Mouse (Mus musculus) neural tube, embryonic 14.5 days (tissue): ENCODE results near the gene Ugt1a7c. TPM values are rescaled to one million over a fixed set of nuclear protein-coding genes. Genes with fewer than 3 reads are reported as not detected.

Source experiments
- ATAC-seq: fragments of 200-750 bp; cut with Nextera tagmentation; 2 replicates; pipeline ENCODE4 v1.8.0; 2017; ENCODE audit warnings: low read depth, mild to moderate bottlenecking, moderate TSS enrichment, moderate library complexity
- H3K27ac ChIP-seq: fragments of 300-500 bp; sonication (generic); 2 replicates; pipeline ENCODE4 v1.5.1; 2014; ENCODE audit warnings: low read depth, mild to moderate bottlenecking, control low read depth, low read length, moderate library complexity, mixed read lengths
- H3K27me3 ChIP-seq: fragments of 300-500 bp; sonication (generic); 2 replicates; pipeline ENCODE4 v1.6.1; 2014; ENCODE audit warnings: low read length; ENCODE audit not compliant: control insufficient read depth, insufficient read depth
- H3K36me3 ChIP-seq: fragments of 300-500 bp; sonication (generic); 2 replicates; pipeline ENCODE4 v1.6.1; 2014; ENCODE audit warnings: low read length, mixed read lengths; ENCODE audit not compliant: control insufficient read depth, insufficient read depth
- H3K4me1 ChIP-seq: fragments of 300-500 bp; sonication (generic); 2 replicates; pipeline ENCODE4 v1.6.1; 2014; ENCODE audit warnings: low read length; ENCODE audit not compliant: control insufficient read depth, insufficient read depth
- H3K4me2 ChIP-seq: fragments of 300-500 bp; sonication (generic); 2 replicates; pipeline ENCODE4 v1.6.1; 2014; ENCODE audit warnings: mild to moderate bottlenecking, low read depth, low read length, control low read depth
- H3K4me3 ChIP-seq: fragments of 300-500 bp; sonication (generic); 2 replicates; pipeline ENCODE4 v1.5.1; 2014; ENCODE audit warnings: low read depth, low read length, control low read depth, mixed read lengths
- H3K9ac ChIP-seq: fragments of 300-500 bp; sonication (generic); replicated peaks from 2 replicates; pipeline ENCODE4 v1.6.1; 2014; ENCODE audit warnings: low read depth, mild to moderate bottlenecking, control low read depth, low read length, mixed read lengths
- H3K9me3 ChIP-seq: fragments of 300-500 bp; sonication (generic); 2 replicates; pipeline ENCODE4 v1.6.1; 2016; ENCODE audit warnings: low read length; ENCODE audit not compliant: control insufficient read depth
- WGBS: fragments of 180-500 bp; shearing (Covaris S2); extraction: QIAGEN DNeasy Blood & Tissue Kit; methylation state at CpG from one replicate; pipeline ENCODE4 v1.1.7; 2014; 5-methylcytosine and 5-hydroxymethylcytosine counted together
- polyA plus RNA-seq: library from polyadenylated mRNA; unstranded; fragments of >200 nt; fragmentation: Nextera tagmentation; extraction: Ambion mirVana; gene quantifications from 2 replicates; pipeline ENCODE4 v1.2.1, GENCODE M21; 2014

Gene Ugt1a7c
- polyA plus RNA-seq, 1 experiment from 2014 or later, result 0.32 TPM

DNA sequence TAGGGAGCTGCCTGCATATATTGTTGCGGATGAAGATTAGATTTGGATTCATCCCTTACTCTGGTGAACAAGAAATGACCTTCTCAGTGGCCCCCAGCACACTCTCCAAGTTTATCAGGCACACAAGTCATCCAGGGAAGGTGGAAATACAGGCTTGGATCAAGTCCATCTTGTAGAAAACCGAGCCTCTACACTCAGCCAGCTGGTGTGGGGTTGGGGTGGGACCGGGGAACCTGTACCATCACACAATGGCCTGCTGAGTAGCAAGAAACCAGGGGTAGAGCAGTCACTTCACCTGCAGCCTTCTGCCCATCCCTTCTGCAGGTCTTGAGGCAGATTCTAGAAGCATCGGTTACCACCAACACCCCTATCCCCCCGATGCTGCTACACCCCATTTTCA lies 139.8 kb downstream of the Ugt1a7c start:
- Histone ChIP-seq H3K27me3 (no peaks in the 10 kb centered on the region), H3K27ac (no peak overlapping the region), H3K9ac (no peak overlapping the region), H3K4me3 (no peak overlapping the region), H3K9me3 (peaks cover 90% of the 10 kb centered on the region), H3K4me1 (no peaks in the 10 kb centered on the region), H3K36me3 (no peaks in the 10 kb centered on the region), H3K4me2 (no peak overlapping the region)
- 45% methylated on average over 5 of the region's 5 CpGs for WGBS
- no peak for ATAC-seq

DNA sequence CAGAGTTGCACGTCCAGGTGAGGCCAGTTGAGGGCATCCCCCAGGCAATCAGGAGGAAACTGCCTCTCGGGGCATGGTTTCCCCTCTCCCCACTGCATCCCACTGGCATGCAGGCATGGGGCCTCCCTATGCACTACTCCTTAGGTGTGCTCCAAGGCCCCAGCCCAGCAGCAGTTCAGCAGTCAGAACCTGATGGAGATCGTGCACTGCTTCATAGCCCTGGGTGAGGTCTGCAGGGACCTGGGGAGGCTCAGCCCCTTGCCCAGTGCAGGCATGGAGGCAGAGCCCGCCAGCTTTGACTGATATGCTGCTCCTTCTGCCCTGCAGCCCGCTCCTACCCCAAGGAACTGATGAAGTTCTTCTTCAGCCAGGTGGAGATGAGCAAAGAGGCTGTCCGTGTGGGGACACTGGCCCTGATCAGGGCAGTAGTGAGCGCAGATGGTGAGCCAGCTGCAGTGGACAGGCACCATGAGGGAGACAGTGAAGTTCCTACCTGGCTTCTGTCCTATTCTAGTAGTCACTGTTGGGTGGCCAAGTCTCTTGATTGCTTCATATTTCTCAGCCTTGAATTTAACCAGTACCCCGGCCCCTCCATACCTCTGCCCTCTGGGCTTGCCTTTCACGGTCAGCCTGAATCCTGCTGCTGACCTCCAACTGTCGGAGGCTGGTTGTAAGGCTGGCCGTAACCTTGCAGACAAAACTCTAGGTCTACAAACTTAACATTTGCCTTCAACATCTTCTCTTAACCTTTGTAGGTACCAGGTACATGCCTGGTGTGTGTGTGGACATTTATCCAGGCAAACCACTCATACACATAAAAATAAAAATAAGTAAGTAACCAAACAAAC lies 140.4 kb downstream of the Ugt1a7c start:
- Histone ChIP-seq H3K9me3 (peaks cover 90% of the 10 kb centered on the region), H3K27ac (no peak overlapping the region), H3K36me3 (no peaks in the 10 kb centered on the region), H3K27me3 (no peaks in the 10 kb centered on the region), H3K4me3 (no peak overlapping the region), H3K9ac (no peak overlapping the region), H3K4me2 (no peak overlapping the region), H3K4me1 (no peaks in the 10 kb centered on the region)
- no peak for ATAC-seq
- WGBS, result 67% methylated on average over 11 of the region's 11 CpGs

DNA sequence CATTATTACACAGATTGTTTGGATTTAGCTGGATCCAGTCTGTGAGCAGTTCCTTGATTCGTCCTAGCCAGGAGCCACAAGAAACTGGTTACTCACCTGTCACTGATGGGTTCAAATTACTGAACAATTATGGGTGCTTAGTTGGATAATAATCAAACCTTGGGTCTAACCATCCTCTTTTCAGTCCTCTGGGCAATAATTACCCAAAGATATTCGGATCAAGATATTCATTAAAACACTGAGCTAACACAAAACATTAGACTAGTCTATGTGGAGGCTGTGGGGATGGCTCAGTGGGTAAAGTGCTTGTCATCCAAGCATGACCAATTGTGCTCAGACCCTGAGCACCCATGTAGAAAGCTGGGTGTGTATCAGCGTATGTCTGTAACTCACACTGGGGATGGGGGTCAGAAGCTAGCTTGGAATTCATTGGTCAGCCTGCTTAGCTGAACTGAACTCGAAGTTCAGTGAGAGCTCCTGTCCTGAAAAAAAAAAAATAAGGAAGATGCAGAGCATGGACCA lies 141.1 kb downstream of the Ugt1a7c start:
- no peak for ATAC-seq
- WGBS, result 69% methylated on average over 4 of the region's 4 CpGs
- Histone ChIP-seq H3K9me3 (peaks cover 91% of the 10 kb centered on the region), H3K36me3 (no peaks in the 10 kb centered on the region), H3K4me1 (no peaks in the 10 kb centered on the region), H3K9ac (no peak overlapping the region), H3K27ac (no peak overlapping the region), H3K4me3 (no peak overlapping the region), H3K4me2 (no peak overlapping the region), H3K27me3 (no peaks in the 10 kb centered on the region)

DNA sequence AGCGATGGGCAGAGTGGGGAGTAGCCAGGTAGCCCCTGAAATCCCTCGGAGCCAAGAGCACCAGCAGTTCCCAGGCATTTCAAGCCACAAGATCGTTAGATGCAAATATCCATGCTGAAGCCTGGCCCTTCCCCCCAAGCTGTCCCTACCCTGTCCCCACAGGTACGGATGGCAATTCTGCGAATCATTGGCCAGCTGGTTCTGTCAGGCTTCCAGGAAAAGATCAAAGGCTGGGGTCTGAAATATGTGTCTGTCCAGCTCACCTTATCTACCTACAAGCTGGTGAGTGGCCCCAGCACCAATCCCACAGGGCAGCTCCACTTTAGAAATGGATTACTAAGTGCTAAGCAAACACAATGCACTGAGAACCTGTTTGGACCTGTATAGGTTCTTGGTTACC lies 142.4 kb downstream of the Ugt1a7c start:
- Histone ChIP-seq H3K36me3 (no peaks in the 10 kb centered on the region), H3K4me3 (no peak overlapping the region), H3K4me1 (no peaks in the 10 kb centered on the region), H3K27me3 (no peaks in the 10 kb centered on the region), H3K27ac (no peak overlapping the region), H3K9ac (no peak overlapping the region), H3K4me2 (no peak overlapping the region), H3K9me3 (peaks cover 88% of the 10 kb centered on the region)
- WGBS, result 85% methylated on average over 5 of the region's 5 CpGs
- no peak for ATAC-seq

DNA sequence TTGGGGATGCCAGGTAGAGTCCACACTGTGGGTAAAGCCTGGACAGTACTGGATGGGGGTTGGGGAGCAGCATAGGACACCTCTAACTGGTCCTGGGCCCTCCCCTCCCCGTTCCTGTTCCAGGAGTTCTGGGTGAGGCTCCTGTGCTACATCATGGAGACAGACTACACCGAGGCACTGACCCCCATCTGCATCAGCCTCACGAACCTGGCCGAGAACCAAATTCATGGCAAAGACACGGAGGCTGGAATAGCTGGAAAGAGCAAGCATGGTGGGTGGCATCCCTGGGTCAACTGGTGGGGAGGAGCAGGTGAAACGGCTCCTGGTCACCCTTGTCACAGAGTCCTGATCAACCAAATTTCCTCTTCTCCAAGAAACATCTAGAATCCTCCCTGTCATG lies 143.9 kb downstream of the Ugt1a7c start:
- Histone ChIP-seq H3K4me1 (no peaks in the 10 kb centered on the region), H3K9ac (no peak overlapping the region), H3K4me3 (no peak overlapping the region), H3K36me3 (no peaks in the 10 kb centered on the region), H3K27me3 (no peaks in the 10 kb centered on the region), H3K9me3 (peaks cover 86% of the 10 kb centered on the region), H3K27ac (no peak overlapping the region), H3K4me2 (no peak overlapping the region)
- no peak for ATAC-seq
- WGBS, result 76% methylated on average over 6 of the region's 6 CpGs

DNA sequence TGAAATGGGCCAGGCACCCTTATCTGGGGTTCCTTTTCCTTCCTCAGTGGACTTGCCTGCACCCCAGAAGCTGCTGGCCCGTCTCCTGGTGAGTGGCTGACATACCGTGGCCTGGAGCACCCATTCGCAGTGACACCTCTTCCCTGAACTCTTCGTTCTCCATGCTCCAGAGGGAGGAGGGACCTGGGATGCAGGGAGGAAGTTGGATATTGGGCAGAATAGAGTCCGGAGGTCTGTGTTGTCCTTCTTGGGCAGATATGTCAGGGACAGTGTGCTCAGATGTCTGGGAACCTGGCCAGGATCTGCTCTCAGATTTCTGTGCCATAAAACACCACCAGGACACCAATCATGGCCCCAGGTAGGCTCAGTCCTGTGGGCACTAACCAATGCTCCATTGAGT lies 145.2 kb downstream of the Ugt1a7c start:
- no peak overlapping the region for H3K4me3 ChIP-seq
- WGBS, result 73% methylated on average over 5 of the region's 5 CpGs
- H3K4me2 ChIP-seq, result no peak overlapping the region
- ATAC-seq, result no peak
- H3K27ac ChIP-seq, result no peak overlapping the region
- no peaks in the 10 kb centered on the region for H3K4me1 ChIP-seq
- H3K9ac ChIP-seq, result no peak overlapping the region
- H3K27me3 ChIP-seq, result no peaks in the 10 kb centered on the region
- no peaks in the 10 kb centered on the region for H3K36me3 ChIP-seq
- H3K9me3 ChIP-seq, result peaks cover 85% of the 10 kb centered on the region

GRCm38 (mm10) chr1:88240579-88240978 lies 145.7 kb downstream of the Ugt1a7c start:
- Histone ChIP-seq H3K9me3 (peaks cover 85% of the 10 kb centered on the region), H3K27me3 (no peaks in the 10 kb centered on the region)
- WGBS, result 78% methylated on average over 4 of the region's 4 CpGs

DNA sequence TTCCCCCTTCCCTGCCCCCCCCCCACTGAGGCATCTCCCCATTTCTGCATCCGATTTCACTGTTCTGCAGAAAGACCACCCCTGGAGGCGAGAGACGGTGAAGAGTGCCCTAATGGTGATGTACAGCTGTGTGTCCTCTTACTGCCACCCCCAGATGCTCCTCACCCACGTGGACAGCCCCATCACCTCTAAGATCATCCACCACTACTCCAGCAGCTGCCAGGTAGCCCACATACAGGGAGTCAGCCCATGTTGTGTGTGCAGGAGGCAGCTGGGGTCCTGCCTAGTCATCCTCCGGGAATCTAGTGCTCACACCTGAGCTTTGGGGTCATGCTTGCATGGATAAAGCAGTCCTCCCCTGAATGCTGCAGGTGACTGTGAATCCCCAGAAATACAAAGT lies 149.0 kb downstream of the Ugt1a7c start:
- Histone ChIP-seq H3K4me3 (no peak overlapping the region), H3K27ac (no peak overlapping the region), H3K4me1 (no peaks in the 10 kb centered on the region), H3K9me3 (peaks cover 93% of the 10 kb centered on the region), H3K27me3 (no peaks in the 10 kb centered on the region), H3K36me3 (no peaks in the 10 kb centered on the region), H3K4me2 (no peak overlapping the region), H3K9ac (no peak overlapping the region)
- ATAC-seq, result no peak
- WGBS, result 67% methylated on average over 5 of the region's 5 CpGs

More at GRCm38 (mm10) chr1:88240579-88240978, 145.7 kb downstream of the Ugt1a7c start:
- Histone ChIP-seq H3K36me3 (no peaks in the 10 kb centered on the region), H3K4me2 (no peak overlapping the region), H3K4me1 (no peaks in the 10 kb centered on the region), H3K27ac (no peak overlapping the region), H3K9ac (no peak overlapping the region), H3K4me3 (no peak overlapping the region)
- no peak; the same call in 1 of the 2 replicates for ATAC-seq

DNA sequence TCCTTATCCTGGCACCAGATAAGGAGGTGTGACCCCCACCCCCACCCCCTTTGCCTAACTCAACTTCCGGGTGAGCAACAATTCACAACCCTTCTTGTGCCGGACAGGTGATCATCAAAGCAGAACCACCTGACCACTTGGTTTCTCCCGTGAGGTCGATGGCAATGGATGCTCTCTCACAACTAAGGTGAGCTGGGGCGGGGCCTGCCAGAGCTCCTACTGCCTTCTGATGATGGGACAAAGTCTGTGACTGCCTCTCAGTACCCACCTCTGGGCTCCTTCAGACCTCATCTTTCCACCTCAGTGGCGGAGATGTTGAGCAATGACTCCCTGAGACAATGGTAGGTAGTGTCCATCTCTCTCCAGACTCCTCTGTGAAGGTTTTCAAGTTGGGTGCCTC lies 151.0 kb downstream of the Ugt1a7c start:
- WGBS, result 79% methylated on average over 6 of the region's 6 CpGs
- no peak for ATAC-seq
- no peak overlapping the region for H3K27ac ChIP-seq
- H3K4me3 ChIP-seq, result no peak overlapping the region
- no peaks in the 10 kb centered on the region for H3K4me1 ChIP-seq
- no peak overlapping the region for H3K4me2 ChIP-seq
- H3K27me3 ChIP-seq, result no peaks in the 10 kb centered on the region
- H3K36me3 ChIP-seq, result no peaks in the 10 kb centered on the region
- no peak overlapping the region for H3K9ac ChIP-seq
- peaks cover 93% of the 10 kb centered on the region for H3K9me3 ChIP-seq
